Mouse (Mus musculus) olfactory bulb, adult 2 months (tissue): Measurements from ENCODE around the gene Chrm3. TPM values are rescaled to one million over a fixed set of nuclear protein-coding genes. Genes with fewer than 3 reads are reported as not detected.

Source experiments
- H3K27ac ChIP-seq: fragments of 200-500 bp; 2 replicates; pipeline ENCODE4 v1.5.1; 2012; ENCODE audit warnings: low read depth, low read length; ENCODE audit not compliant: insufficient read depth
- H3K4me1 ChIP-seq: fragments of 200-500 bp; 2 replicates; pipeline ENCODE4 v1.6.1; 2012; ENCODE audit warnings: low read length; ENCODE audit not compliant: control insufficient read depth, insufficient read depth
- H3K4me3 ChIP-seq: fragments of 200-500 bp; 2 replicates; pipeline ENCODE4 v1.5.1; 2012; ENCODE audit warnings: mild to moderate bottlenecking, low read depth, low read length, moderate library complexity; ENCODE audit not compliant: insufficient read depth
- CTCF ChIP-seq: fragments of 200-500 bp; IDR thresholded peaks from 2 replicates; pipeline ENCODE4 v1.5.1; 2012; ENCODE audit warnings: low read depth, mild to moderate bottlenecking, low read length, moderate library complexity; ENCODE audit not compliant: insufficient read depth
- POLR2A ChIP-seq: fragments of 200-500 bp; IDR thresholded peaks from 2 replicates; pipeline ENCODE4 v1.6.1; 2012; ENCODE audit warnings: mild to moderate bottlenecking, low read depth, low read length, moderate library complexity; ENCODE audit not compliant: insufficient read depth
- WGBS: fragments of 180-500 bp; shearing (Covaris S2); methylation state at CpG from one replicate; pipeline ENCODE4 v1.1.7; 2018; 5-methylcytosine and 5-hydroxymethylcytosine counted together
- polyA plus RNA-seq: library from polyadenylated mRNA; stranded (reverse); fragments of >200 nt; gene quantifications from 2 replicates; pipeline ENCODE4 v1.2.4, GENCODE M21; 2012; ENCODE audit warnings: low replicate concordance; ENCODE audit not compliant: missing spikeins, insufficient read depth, insufficient read length

Gene Chrm3
- polyA plus RNA-seq, 1 experiment, result not detected

DNA sequence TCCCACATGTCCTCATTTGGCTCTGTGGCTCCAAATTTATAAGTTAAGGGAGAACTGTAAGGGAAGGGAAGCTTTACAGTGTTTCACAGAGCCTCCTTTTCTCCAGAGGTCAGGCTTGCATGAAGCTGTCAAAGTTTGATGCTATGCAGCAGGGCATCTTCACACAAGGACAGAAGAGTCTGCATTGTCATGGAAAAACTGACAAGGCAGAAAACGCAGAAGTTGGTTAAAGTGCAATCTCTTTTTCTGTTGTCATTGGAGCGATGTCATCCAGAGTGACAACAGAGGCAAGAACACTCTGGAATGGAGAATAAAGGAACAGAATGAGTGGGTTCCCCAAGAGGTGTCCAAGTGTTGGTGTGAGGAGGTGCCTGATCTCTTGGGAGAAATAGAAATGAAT lies 377.4 kb downstream of the Chrm3 start:
- Histone ChIP-seq H3K27ac (no peak overlapping the region), H3K4me3 (no peak overlapping the region), H3K4me1 (no peaks in the 10 kb centered on the region)
- TF ChIP-seq POLR2A (no peak), CTCF (no peak)
- WGBS, result 89% methylated on average over 2 of the region's 2 CpGs

DNA sequence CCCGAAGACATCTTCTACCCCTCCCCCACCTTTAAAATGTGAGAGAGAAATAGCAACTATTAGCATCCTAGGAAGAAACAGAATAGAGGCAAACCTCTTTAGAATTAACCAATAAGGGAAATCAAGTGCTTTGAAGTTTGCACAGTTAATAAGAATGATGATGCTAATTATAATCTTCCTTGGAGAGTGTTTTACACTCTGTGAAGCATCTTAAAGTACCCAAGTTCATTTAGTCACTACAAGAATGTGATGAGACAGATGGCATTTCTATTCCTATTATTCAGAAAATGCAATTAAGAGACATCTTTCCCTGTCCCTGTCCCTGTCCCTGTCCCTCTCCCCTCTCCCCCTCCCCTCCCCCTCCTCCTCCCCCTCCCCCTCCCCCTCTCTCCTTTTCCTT lies 382.9 kb downstream of the Chrm3 start:
- Histone ChIP-seq H3K4me3 (no peak overlapping the region), H3K4me1 (no peaks in the 10 kb centered on the region), H3K27ac (no peak overlapping the region)
- WGBS, result 51% methylated on average over 1 of the region's 1 CpGs
- no peak for TF ChIP-seq CTCF
- TF ChIP-seq POLR2A, result no peak

DNA sequence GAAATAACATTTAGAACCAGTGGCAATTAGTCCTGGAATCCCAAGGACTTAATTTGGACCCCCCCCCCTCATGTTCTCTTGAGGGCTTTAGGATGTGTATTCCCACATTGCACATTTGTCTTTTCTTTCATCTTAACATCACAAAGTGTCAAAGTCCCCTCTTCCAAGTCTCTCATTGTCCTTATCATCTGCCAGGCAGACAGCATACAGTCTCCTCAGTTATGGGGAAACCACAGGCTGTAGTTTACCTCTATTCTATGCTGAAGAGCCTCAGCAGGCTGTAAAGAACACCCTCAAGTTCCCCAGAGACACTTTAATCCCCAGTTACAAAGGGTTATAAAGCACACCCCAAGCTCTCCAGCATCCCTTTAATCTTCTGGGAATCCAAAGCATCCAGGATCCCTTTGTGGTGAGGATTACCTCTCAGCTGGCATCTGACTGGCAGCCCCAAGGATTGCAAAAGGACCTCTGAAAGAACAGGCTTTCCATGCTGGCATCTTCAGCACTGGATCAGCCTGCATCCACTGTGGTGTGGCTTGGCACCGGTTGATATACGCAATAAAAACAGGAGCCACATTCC lies 386.8 kb downstream of the Chrm3 start:
- 49% methylated on average over 2 of the region's 2 CpGs for WGBS
- no peaks in the 10 kb centered on the region for H3K4me1 ChIP-seq
- no peak overlapping the region for H3K4me3 ChIP-seq
- H3K27ac ChIP-seq, result no peak overlapping the region
- no peak for TF ChIP-seq POLR2A
- no peak for TF ChIP-seq CTCF

DNA sequence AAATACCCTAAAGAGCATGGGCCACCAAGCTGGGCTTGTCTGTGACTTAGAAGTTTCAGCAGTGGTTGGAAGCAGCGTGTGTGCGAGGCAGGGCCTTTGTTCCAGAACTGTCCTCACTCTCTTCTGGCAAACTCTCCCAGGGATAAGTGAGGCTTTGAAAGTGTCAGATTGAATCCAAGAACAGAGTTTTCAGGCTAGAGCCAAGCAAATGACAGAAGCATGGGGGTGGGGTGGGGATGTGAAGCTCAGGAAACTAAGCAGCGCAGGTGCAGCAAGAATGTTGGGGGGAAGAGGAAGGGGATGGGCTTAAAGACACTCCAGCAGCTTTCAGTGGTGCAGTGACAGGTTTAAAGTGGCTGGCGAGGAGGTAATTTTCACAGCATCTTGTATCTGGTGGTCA lies 388.8 kb downstream of the Chrm3 start:
- Histone ChIP-seq H3K4me1 (no peaks in the 10 kb centered on the region), H3K4me3 (no peak overlapping the region), H3K27ac (no peak overlapping the region)
- 62% methylated on average over 4 of the region's 4 CpGs for WGBS
- TF ChIP-seq CTCF, result no peak
- TF ChIP-seq POLR2A, result no peak

DNA sequence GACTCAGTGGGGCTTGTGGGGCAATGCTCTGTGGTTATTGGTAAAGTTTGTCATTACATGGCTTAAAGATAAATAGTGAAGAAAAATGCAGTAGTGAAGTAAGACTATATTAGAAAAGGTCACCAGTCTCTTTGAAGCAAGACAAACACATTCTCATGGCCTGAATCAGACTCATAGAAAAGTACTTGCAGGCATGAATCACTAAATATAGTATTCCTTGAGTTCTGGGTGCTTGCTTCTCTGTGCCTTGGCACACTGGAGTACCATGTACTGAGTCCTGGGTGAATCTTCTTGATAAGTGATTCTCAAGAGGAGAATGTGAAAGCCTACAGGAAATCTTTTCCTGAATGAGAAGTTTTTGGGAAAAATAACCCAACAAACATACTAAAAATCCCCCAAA lies 408.0 kb downstream of the Chrm3 start:
- no peak overlapping the region for H3K27ac ChIP-seq
- H3K4me1 ChIP-seq, result no peaks in the 10 kb centered on the region
- TF ChIP-seq CTCF, result no peak
- TF ChIP-seq POLR2A, result no peak
- no peak overlapping the region for H3K4me3 ChIP-seq

DNA sequence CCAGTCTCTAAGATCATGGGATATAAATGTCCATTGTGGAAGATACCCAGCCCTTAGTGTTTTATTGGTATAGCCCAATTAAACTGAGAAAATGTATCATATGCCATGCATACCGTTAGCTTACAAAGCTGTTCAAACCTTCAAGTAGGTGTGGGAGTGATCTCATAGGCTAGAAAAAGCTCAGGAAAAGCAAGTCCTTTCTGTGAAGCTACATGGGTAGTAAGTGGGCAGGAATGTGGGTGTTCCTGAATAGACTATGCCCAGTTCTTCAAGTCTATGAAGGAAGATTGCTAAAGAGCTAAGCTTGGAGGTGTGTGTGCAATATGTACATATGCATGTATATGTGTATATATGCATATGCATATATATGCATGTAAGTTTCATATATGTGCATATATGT lies 409.3 kb downstream of the Chrm3 start:
- Histone ChIP-seq H3K4me3 (no peak overlapping the region), H3K27ac (no peak overlapping the region), H3K4me1 (no peaks in the 10 kb centered on the region)
- 60% methylated on average over 1 of the region's 1 CpGs for WGBS
- TF ChIP-seq POLR2A (no peak), CTCF (no peak)

DNA sequence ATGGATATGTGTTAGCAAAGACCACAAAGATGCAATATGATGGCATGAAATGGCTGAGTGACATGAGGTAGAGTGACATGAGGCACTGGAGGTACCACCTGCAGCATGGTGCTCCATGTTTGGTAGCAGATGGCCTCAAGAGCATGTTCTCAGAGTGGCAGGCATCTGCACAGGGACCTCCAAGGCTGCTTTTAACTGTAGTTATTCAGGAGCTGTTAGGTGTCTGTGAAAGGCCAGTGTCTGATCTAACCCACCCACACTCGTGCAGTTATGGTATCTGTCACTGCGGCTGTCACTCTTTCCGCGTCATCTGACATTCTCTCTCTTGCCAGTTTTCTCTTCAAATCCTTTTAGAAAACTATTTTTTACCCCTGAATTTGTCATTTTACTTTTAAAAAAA lies 411.6 kb downstream of the Chrm3 start:
- Histone ChIP-seq H3K4me3 (no peak overlapping the region), H3K4me1 (no peaks in the 10 kb centered on the region), H3K27ac (no peak overlapping the region)
- WGBS, result 91% methylated on average over 4 of the region's 4 CpGs
- TF ChIP-seq POLR2A (no peak), CTCF (no peak)

DNA sequence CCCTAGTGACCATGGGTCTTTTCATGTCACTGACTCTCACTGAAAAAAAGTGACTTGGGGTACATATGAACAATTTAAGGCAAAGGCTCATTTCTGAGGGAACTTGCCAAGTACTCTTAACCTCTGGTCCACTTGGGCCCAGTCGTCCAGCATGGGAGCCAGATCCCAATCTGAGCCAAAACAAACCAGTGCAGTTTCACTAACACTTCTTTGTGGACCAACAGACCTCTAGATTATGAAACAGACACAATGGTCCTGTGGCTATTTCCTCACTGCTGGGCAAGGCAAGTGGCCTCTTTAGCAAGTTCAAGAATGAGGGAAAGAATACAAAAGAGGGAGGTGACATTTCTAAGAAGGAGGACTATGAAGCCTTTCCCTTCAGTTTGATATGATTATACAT lies 420.5 kb downstream of the Chrm3 start:
- WGBS, result 56% methylated on average over 1 of the region's 1 CpGs
- Histone ChIP-seq H3K27ac (no peak overlapping the region), H3K4me1 (no peaks in the 10 kb centered on the region), H3K4me3 (no peak overlapping the region)
- TF ChIP-seq POLR2A (no peak), CTCF (no peak)

DNA sequence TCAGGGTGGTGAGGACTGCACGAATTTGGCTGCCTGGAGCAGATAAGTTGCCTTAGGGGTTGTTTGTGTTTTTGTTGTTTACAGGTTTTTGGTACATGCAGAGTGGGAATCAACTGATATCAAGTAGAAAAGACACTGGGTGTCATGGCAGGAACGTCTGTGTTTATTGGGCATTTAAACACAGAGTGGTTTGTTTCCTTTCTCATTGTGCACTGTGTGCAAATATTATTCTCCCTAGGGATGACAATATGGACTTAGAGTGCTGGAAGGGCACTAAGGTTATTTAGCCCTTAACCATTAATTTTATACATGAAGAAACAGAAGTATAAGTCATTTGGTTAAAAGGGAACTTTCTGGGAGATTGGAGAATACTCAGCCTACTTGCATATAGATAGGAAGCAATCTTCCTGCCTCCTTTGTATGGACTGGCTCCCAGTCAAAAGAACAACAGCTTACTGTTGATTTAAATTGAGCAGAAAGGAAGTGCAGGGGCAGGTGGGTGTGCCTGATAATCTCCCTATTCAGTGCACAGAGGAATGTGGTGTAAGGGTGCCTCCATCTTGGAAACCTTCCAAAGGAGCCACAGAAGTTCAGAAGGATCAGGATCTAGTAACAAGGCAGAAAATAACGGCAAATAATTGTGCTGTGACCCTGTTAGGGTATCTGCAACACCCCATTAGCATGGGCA lies 421.7 kb downstream of the Chrm3 start:
- no peak for TF ChIP-seq POLR2A
- no peak for TF ChIP-seq CTCF
- H3K4me3 ChIP-seq, result no peak overlapping the region
- WGBS, result 38% methylated on average over 3 of the region's 3 CpGs
- H3K4me1 ChIP-seq, result no peaks in the 10 kb centered on the region
- no peak overlapping the region for H3K27ac ChIP-seq

DNA sequence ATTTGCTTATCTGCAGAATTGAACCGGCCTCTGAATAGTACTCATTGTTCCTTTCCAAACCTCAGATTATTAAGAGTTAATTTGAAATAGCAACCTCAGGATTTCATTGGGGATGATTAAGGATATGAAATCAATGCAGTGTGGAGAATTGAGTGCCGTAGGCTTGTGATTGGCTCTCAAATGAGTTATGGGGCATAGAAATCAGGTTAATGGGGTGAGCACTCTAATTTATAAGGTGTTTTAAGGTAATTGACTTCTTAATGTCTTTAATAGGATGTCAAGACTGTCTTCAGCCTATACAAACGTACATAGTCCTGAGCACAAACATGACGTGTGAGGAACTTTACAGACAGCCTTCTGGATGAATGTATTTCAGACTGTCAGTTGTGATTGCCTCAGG lies 427.9 kb downstream of the Chrm3 start:
- Histone ChIP-seq H3K4me1 (no peaks in the 10 kb centered on the region), H3K27ac (no peak overlapping the region), H3K4me3 (no peak overlapping the region)
- no peak for TF ChIP-seq POLR2A
- TF ChIP-seq CTCF, result no peak
- WGBS, result 72% methylated on average over 4 of the region's 4 CpGs
